Mouse (Mus musculus) myocyte (in vitro differentiated cells): Measurements from ENCODE around the gene Zkscan7. TPM values are rescaled to one million over a fixed set of nuclear protein-coding genes. Genes with fewer than 3 reads are reported as not detected.
A peak's percentile ranks its signal among the peaks of the same experiment; 100 is the strongest.

Experiments used
- H3K27me3 ChIP-seq: one replicate; pipeline ENCODE4 v1.6.1; 2011; ENCODE audit not compliant: control insufficient read depth, insufficient read depth, insufficient read length
- H3K36me3 ChIP-seq: one replicate; pipeline ENCODE4 v1.6.1; 2011; ENCODE audit not compliant: control insufficient read depth, insufficient read depth
- H3K4me2 ChIP-seq: one replicate; pipeline ENCODE4 v1.6.1; 2011; ENCODE audit warnings: low read depth, control low read depth
- H3K4me3 ChIP-seq: one replicate; pipeline ENCODE4 v1.5.1; 2011; ENCODE audit warnings: mild to moderate bottlenecking, control low read depth, moderate library complexity
- H3K79me2 ChIP-seq: one replicate; pipeline ENCODE4 v1.6.1; 2011; ENCODE audit not compliant: control insufficient read depth, insufficient read depth
- H3ac ChIP-seq: one replicate; pipeline ENCODE4 v1.6.1; 2011; ENCODE audit not compliant: control insufficient read depth, insufficient read length
- CEBPB ChIP-seq: IDR thresholded peaks from 2 replicates; pipeline ENCODE4 v1.6.1; 2011; ENCODE audit warnings: mild to moderate bottlenecking, moderate library complexity; ENCODE audit not compliant: poor library complexity, insufficient read depth, severe bottlenecking
- E2F4 ChIP-seq: IDR thresholded peaks from one replicate; pipeline ENCODE4 v1.6.1; 2011; ENCODE audit warnings: mild to moderate bottlenecking, control low read depth, moderate library complexity; ENCODE audit not compliant: insufficient read depth
- MAX ChIP-seq: IDR thresholded peaks from one replicate; pipeline ENCODE4 v1.6.1; 2011; ENCODE audit warnings: low read depth, mild to moderate bottlenecking, control low read depth
- MYOD1 ChIP-seq, 3 experiments: IDR thresholded peaks; one replicate each; pipeline ENCODE4 v1.6.1; 2011; ENCODE audit warnings: control low read depth in 2 of 3, low read depth in 2 of 3, mild to moderate bottlenecking in 2 of 3, moderate library complexity in 1 of 3; ENCODE audit not compliant: insufficient read length in 2 of 3, control insufficient read depth in 1 of 3
- MYOG ChIP-seq, 3 experiments: IDR thresholded peaks; one replicate each; pipeline ENCODE4 v1.6.1; 2011; ENCODE audit warnings: control low read depth in 2 of 3, low read depth in 2 of 3, mild to moderate bottlenecking in 2 of 3; ENCODE audit not compliant: insufficient read length in 2 of 3, control insufficient read depth in 1 of 3, insufficient read depth in 1 of 3
- POLR2A ChIP-seq: IDR thresholded peaks from one replicate; pipeline ENCODE4 v1.6.1; 2011; ENCODE audit warnings: low read depth, mild to moderate bottlenecking, control low read depth, moderate library complexity; ENCODE audit not compliant: insufficient read length
- POLR2AphosphoS2 ChIP-seq: IDR thresholded peaks from one replicate; pipeline ENCODE4 v1.6.1; 2011; ENCODE audit warnings: low read depth, control low read depth; ENCODE audit not compliant: insufficient read length
- REST ChIP-seq: IDR thresholded peaks from one replicate; pipeline ENCODE4 v1.6.1; 2011; ENCODE audit warnings: mild to moderate bottlenecking, control low read depth, moderate library complexity; ENCODE audit not compliant: insufficient read depth, insufficient read length
- SRF ChIP-seq: IDR thresholded peaks from one replicate; pipeline ENCODE4 v1.6.1; 2011; ENCODE audit warnings: low read depth; ENCODE audit not compliant: control insufficient read depth, insufficient read length
- TCF12 ChIP-seq: IDR thresholded peaks from one replicate; pipeline ENCODE4 v1.6.1; 2011; ENCODE audit warnings: mild to moderate bottlenecking, control low read depth; ENCODE audit not compliant: poor library complexity, insufficient read depth, severe bottlenecking
- TCF3 ChIP-seq: IDR thresholded peaks from one replicate; pipeline ENCODE4 v1.6.1; 2011; ENCODE audit warnings: low read depth, control low read depth; ENCODE audit not compliant: insufficient read length
- USF1 ChIP-seq: IDR thresholded peaks from one replicate; pipeline ENCODE4 v1.6.1; 2011; ENCODE audit warnings: low read depth, mild to moderate bottlenecking, control low read depth, moderate library complexity
- polyA plus RNA-seq: library from polyadenylated mRNA; unstranded; fragments of >200 nt; fragmentation: generic; extraction: Trizol; gene quantifications from one replicate; pipeline ENCODE4 v1.2.1, GENCODE M21; 2012; ENCODE audit warnings: missing spikeins

The Zkscan7 gene
- polyA plus RNA-seq = 0.95 TPM

- TF ChIP-seq CEBPB = no peak
- TF ChIP-seq E2F4 = no peak
- TF ChIP-seq TCF3 = no peak
- TF ChIP-seq POLR2AphosphoS2 = no peak
- TF ChIP-seq POLR2A = no peak
- TF ChIP-seq SRF = no peak
- TF ChIP-seq MAX = no peak
- no peak for TF ChIP-seq REST
- no peak for TF ChIP-seq MYOG (IDR thresholded peaks at IDR 0.05; ENCODE audit: control insufficient read depth in 1 of 3, insufficient read depth in 1 of 3, insufficient read length in 2 of 3, low read depth in 2 of 3)
- no peak for TF ChIP-seq USF1
- no peak for TF ChIP-seq TCF12
- no peak for TF ChIP-seq MYOD1 (IDR thresholded peaks at IDR 0.05; ENCODE audit: control insufficient read depth in 1 of 3, insufficient read length in 2 of 3, low read depth in 2 of 3)
- Histone ChIP-seq H3ac (peak within 1 kb of the TSS; percentile 4), H3K4me2 (peak within 1 kb of the TSS; percentile 80), H3K79me2 (no peaks in the 10 kb centered on the region), H3K4me3 (peak within 1 kb of the TSS; percentile 24), H3K36me3 (no peaks in the 10 kb centered on the region), H3K27me3 (no peaks in the 10 kb centered on the region)
These were observed at the start of gene Zkscan7 for GRCm38 (mm10) chr9:122885385-122885784. TSS of gene Zkscan7 (plus strand) at chr9:122885685.

- no peaks in the 10 kb centered on the region for H3K27me3 ChIP-seq
- TF ChIP-seq POLR2A (no peak), E2F4 (no peak), SRF (no peak), USF1 (no peak), MYOG (IDR thresholded peaks at IDR 0.05; ENCODE audit: control insufficient read depth in 1 of 3, insufficient read depth in 1 of 3, insufficient read length in 2 of 3, low read depth in 2 of 3) (no peak), CEBPB (no peak), REST (no peak), TCF3 (no peak), MAX (no peak), TCF12 (no peak), POLR2AphosphoS2 (no peak), MYOD1 (IDR thresholded peaks at IDR 0.05; ENCODE audit: control insufficient read depth in 1 of 3, insufficient read length in 2 of 3, low read depth in 2 of 3) (no peak)
- H3ac ChIP-seq = no peak overlapping the region
- H3K79me2 ChIP-seq = no peaks in the 10 kb centered on the region
- no peak overlapping the region for H3K4me2 ChIP-seq
- no peaks in the 10 kb centered on the region for H3K36me3 ChIP-seq
- no peak overlapping the region for H3K4me3 ChIP-seq
These were observed 49.4 kb upstream of the Zkscan7 start for GRCm38 (mm10) chr9:122836126-122836525.

GRCm38 (mm10) chr9:122836790-122837189 is 48.7 kb upstream of the Zkscan7 start:
- Histone ChIP-seq H3K36me3 (no peaks in the 10 kb centered on the region), H3ac (no peak overlapping the region), H3K4me2 (no peak overlapping the region), H3K79me2 (no peaks in the 10 kb centered on the region), H3K4me3 (no peak overlapping the region), H3K27me3 (no peaks in the 10 kb centered on the region)
- TF ChIP-seq REST = no peak
- TF ChIP-seq E2F4 = no peak
- no peak for TF ChIP-seq MAX
- no peak for TF ChIP-seq MYOG (IDR thresholded peaks at IDR 0.05; ENCODE audit: control insufficient read depth in 1 of 3, insufficient read depth in 1 of 3, insufficient read length in 2 of 3, low read depth in 2 of 3)
- TF ChIP-seq USF1 = no peak
- no peak for TF ChIP-seq POLR2A

- TF ChIP-seq REST (no peak), MAX (no peak), CEBPB (no peak), MYOG (IDR thresholded peaks at IDR 0.05; ENCODE audit: control insufficient read depth in 1 of 3, insufficient read depth in 1 of 3, insufficient read length in 2 of 3, low read depth in 2 of 3) (no peak), USF1 (no peak)
- H3K36me3 ChIP-seq = no peaks in the 10 kb centered on the region
- H3K27me3 ChIP-seq = no peaks in the 10 kb centered on the region
- no peak overlapping the region for H3K4me3 ChIP-seq
- H3K79me2 ChIP-seq = no peaks in the 10 kb centered on the region
- H3ac ChIP-seq = no peak overlapping the region
- no peak overlapping the region for H3K4me2 ChIP-seq
These were observed 48.3 kb upstream of the Zkscan7 start for GRCm38 (mm10) chr9:122837216-122837615.

GRCm38 (mm10) chr9:122837680-122838079 is 47.8 kb upstream of the Zkscan7 start:
- Histone ChIP-seq H3K27me3 (no peaks in the 10 kb centered on the region), H3K4me3 (no peak overlapping the region), H3ac (no peak overlapping the region), H3K79me2 (no peaks in the 10 kb centered on the region), H3K4me2 (no peak overlapping the region), H3K36me3 (no peaks in the 10 kb centered on the region)
- no peak for TF ChIP-seq MAX
- TF ChIP-seq TCF3 = no peak
- no peak for TF ChIP-seq E2F4
- TF ChIP-seq MYOG (IDR thresholded peaks at IDR 0.05; ENCODE audit: control insufficient read depth in 1 of 3, insufficient read depth in 1 of 3, insufficient read length in 2 of 3, low read depth in 2 of 3) = no peak
- no peak for TF ChIP-seq USF1
- TF ChIP-seq POLR2AphosphoS2 = no peak
- no peak for TF ChIP-seq TCF12
- no peak for TF ChIP-seq POLR2A
- no peak for TF ChIP-seq CEBPB
- TF ChIP-seq REST = no peak
- no peak for TF ChIP-seq SRF
- no peak for TF ChIP-seq MYOD1 (IDR thresholded peaks at IDR 0.05; ENCODE audit: control insufficient read depth in 1 of 3, insufficient read length in 2 of 3, low read depth in 2 of 3)
